Mouse (Mus musculus) intestine, embryonic 15.5 days (tissue): Measurements from ENCODE around the gene Alkbh7. TPM values are rescaled to one million over a fixed set of nuclear protein-coding genes. Genes with fewer than 3 reads are reported as not detected.

Experiments used
- ATAC-seq: fragments of 200-750 bp; cut with Nextera tagmentation; 2 replicates; pipeline ENCODE4 v1.8.0; 2017; ENCODE audit warnings: moderate TSS enrichment, moderate library complexity
- H3K27ac ChIP-seq: fragments of 300-500 bp; sonication (generic); 2 replicates; pipeline ENCODE4 v1.5.1; 2015; ENCODE audit warnings: mild to moderate bottlenecking, inconsistent platforms
- H3K27me3 ChIP-seq: fragments of 300-500 bp; sonication (generic); replicated peaks from 2 replicates; pipeline ENCODE4 v1.6.1; 2015; ENCODE audit warnings: inconsistent platforms
- H3K36me3 ChIP-seq: fragments of 300-500 bp; sonication (generic); 2 replicates; pipeline ENCODE4 v1.6.1; 2015; ENCODE audit warnings: inconsistent platforms
- H3K4me1 ChIP-seq: fragments of 300-500 bp; sonication (generic); replicated peaks from 2 replicates; pipeline ENCODE4 v1.6.1; 2015; ENCODE audit warnings: inconsistent platforms
- H3K4me2 ChIP-seq: fragments of 300-500 bp; sonication (generic); replicated peaks from 2 replicates; pipeline ENCODE4 v1.6.1; 2015; ENCODE audit warnings: mild to moderate bottlenecking, inconsistent platforms
- H3K4me3 ChIP-seq: fragments of 300-500 bp; sonication (generic); replicated peaks from 2 replicates; pipeline ENCODE4 v1.5.1; 2015; ENCODE audit warnings: inconsistent platforms
- H3K9ac ChIP-seq: fragments of 300-500 bp; sonication (generic); 2 replicates; pipeline ENCODE4 v1.6.1; 2015; ENCODE audit warnings: inconsistent platforms
- H3K9me3 ChIP-seq: fragments of 300-500 bp; sonication (generic); 2 replicates; pipeline ENCODE4 v1.6.1; 2016; ENCODE audit warnings: inconsistent platforms
- WGBS: fragments of 180-500 bp; shearing (Covaris S2); methylation state at CpG from one replicate; pipeline ENCODE4 v1.1.7; 2015; 5-methylcytosine and 5-hydroxymethylcytosine counted together
- polyA plus RNA-seq: library from polyadenylated mRNA; unstranded; fragments of >200 nt; fragmentation: Nextera tagmentation; extraction: Ambion mirVana; gene quantifications from 2 replicates; pipeline ENCODE4 v1.2.1, GENCODE M21; 2015

Alkbh7 gene
- polyA plus RNA-seq, 1 experiment from 2014 or later: 42.4 TPM

GRCm38 (mm10) chr17:56973956-56974707 is 23.0 kb upstream of the Alkbh7 start:
- Histone ChIP-seq H3K9ac (no peak overlapping the region), H3K36me3 (no peaks in the 10 kb centered on the region)
- WGBS: 64% methylated on average over 13 of the region's 14 CpGs

GRCm38 (mm10) chr17:56974708-56975240 is 22.4 kb upstream of the Alkbh7 start:
- H3K4me1 ChIP-seq: peaks cover 13% of the 10 kb centered on the region; the same call in 1 of the 2 replicates
- 61% methylated on average over 5 of the region's 5 CpGs for WGBS
- H3K4me2 ChIP-seq: no peak overlapping the region
- no peak overlapping the region; the same call in 1 of the 2 replicates for H3K27ac ChIP-seq
- no peaks in the 10 kb centered on the region for H3K36me3 ChIP-seq
- ATAC-seq: peak; percentile 52
- no peaks in the 10 kb centered on the region for H3K9me3 ChIP-seq
- no peak overlapping the region for H3K9ac ChIP-seq
- no peaks in the 10 kb centered on the region for H3K27me3 ChIP-seq
- H3K4me3 ChIP-seq: no peak overlapping the region

More at GRCm38 (mm10) chr17:56973956-56974707, 23.0 kb upstream of the Alkbh7 start:
- H3K27ac ChIP-seq: no peak overlapping the region; the same call in 1 of the 2 replicates
- H3K4me2 ChIP-seq: no peak overlapping the region
- no peaks in the 10 kb centered on the region for H3K9me3 ChIP-seq
- H3K27me3 ChIP-seq: no peaks in the 10 kb centered on the region
- H3K4me3 ChIP-seq: no peak overlapping the region
- ATAC-seq: peak; percentile 13
- H3K4me1 ChIP-seq: peaks cover 13% of the 10 kb centered on the region; the same call in 1 of the 2 replicates

GRCm38 (mm10) chr17:56975391-56975790 is 21.7 kb upstream of the Alkbh7 start:
- ATAC-seq: no peak

GRCm38 (mm10) chr17:56976531-56977390 is 20.4 kb upstream of the Alkbh7 start:
- Histone ChIP-seq H3K4me2 (no peak overlapping the region), H3K27ac (peak overlapping the region; percentile 41; the same call in 1 of the 2 replicates), H3K9ac (no peak overlapping the region), H3K9me3 (no peaks in the 10 kb centered on the region), H3K36me3 (no peaks in the 10 kb centered on the region), H3K4me1 (peaks cover 13% of the 10 kb centered on the region), H3K27me3 (no peaks in the 10 kb centered on the region), H3K4me3 (no peak overlapping the region)
- peak; percentile 24 for ATAC-seq
- 64% methylated on average over 8 of the region's 8 CpGs for WGBS

More at GRCm38 (mm10) chr17:56975391-56975790, 21.7 kb upstream of the Alkbh7 start:
- H3K9me3 ChIP-seq: no peaks in the 10 kb centered on the region
- no peak overlapping the region for H3K4me2 ChIP-seq
- no peak overlapping the region; the same call in 1 of the 2 replicates for H3K27ac ChIP-seq
- no peak overlapping the region for H3K4me3 ChIP-seq
- peaks cover 13% of the 10 kb centered on the region for H3K4me1 ChIP-seq
- no peaks in the 10 kb centered on the region for H3K36me3 ChIP-seq
- 62% methylated on average over 3 of the region's 3 CpGs for WGBS
- no peaks in the 10 kb centered on the region for H3K27me3 ChIP-seq
- H3K9ac ChIP-seq: no peak overlapping the region

GRCm38 (mm10) chr17:56979524-56979923 is 17.6 kb upstream of the Alkbh7 start:
- H3K4me3 ChIP-seq: no peak overlapping the region
- H3K36me3 ChIP-seq: no peaks in the 10 kb centered on the region
- H3K9ac ChIP-seq: no peak overlapping the region
- peak overlapping the region; percentile 37; the same call in 1 of the 2 replicates for H3K27ac ChIP-seq
- no peaks in the 10 kb centered on the region for H3K27me3 ChIP-seq
- 27% methylated on average over 5 of the region's 8 CpGs for WGBS
- peaks cover 12% of the 10 kb centered on the region for H3K4me1 ChIP-seq
- H3K9me3 ChIP-seq: no peaks in the 10 kb centered on the region
- peak; percentile 31; the same call in 1 of the 2 replicates for ATAC-seq
- H3K4me2 ChIP-seq: peak overlapping the region; percentile 18

- Histone ChIP-seq H3K4me3 (no peak overlapping the region), H3K27ac (peak overlapping the region; percentile 66; the same call in 1 of the 2 replicates), H3K4me1 (peaks cover 10% of the 10 kb centered on the region), H3K36me3 (no peaks in the 10 kb centered on the region), H3K4me2 (0 out of 2 replicates have a peak overlapping the region, but pooled peaks have one; percentile 14), H3K27me3 (no peaks in the 10 kb centered on the region), H3K9me3 (no peaks in the 10 kb centered on the region), H3K9ac (0 out of 2 replicates have a peak overlapping the region, but pooled peaks have one; percentile 13)
- peak; percentile 83 for ATAC-seq
- 57% methylated on average over 7 of the region's 7 CpGs for WGBS
Observed at GRCm38 (mm10) chr17:56981049-56981448, 16.1 kb upstream of the Alkbh7 start.

GRCm38 (mm10) chr17:56982013-56982412 is 15.1 kb upstream of the Alkbh7 start, which contains the start of gene Acer1:
Gene Acer1, minus strand, starts transcription at chr17:56982126.
- Histone ChIP-seq H3K27me3 (no peaks in the 10 kb centered on the region), H3K4me2 (0 out of 2 replicates have a peak within 1 kb of the TSS, but pooled peaks have one; percentile 14), H3K4me1 (peaks cover 4% of the 10 kb centered on the region; the same call in 1 of the 2 replicates), H3K27ac (peak within 1 kb of the TSS; percentile 66; the same call in 1 of the 2 replicates), H3K4me3 (no peak within 1 kb of the TSS), H3K9me3 (no peaks in the 10 kb centered on the region), H3K9ac (peak within 1 kb of the TSS; percentile 13; the same call in 1 of the 2 replicates), H3K36me3 (no peaks in the 10 kb centered on the region)
- 73% methylated on average over 5 of the region's 5 CpGs for whole genome bisulfite sequencing
- ATAC-seq: no peak

GRCm38 (mm10) chr17:56984886-56985285 is 12.3 kb upstream of the Alkbh7 start:
- Histone ChIP-seq H3K27ac (no peak overlapping the region), H3K9ac (no peak overlapping the region), H3K4me3 (no peak overlapping the region), H3K27me3 (no peaks in the 10 kb centered on the region), H3K36me3 (no peaks in the 10 kb centered on the region), H3K4me1 (peaks cover 2% of the 10 kb centered on the region; the same call in 1 of the 2 replicates), H3K9me3 (no peaks in the 10 kb centered on the region), H3K4me2 (no peak overlapping the region)
- 79% methylated on average over 9 of the region's 9 CpGs for WGBS
- ATAC-seq: no peak

GRCm38 (mm10) chr17:56985656-56986055 is 11.5 kb upstream of the Alkbh7 start:
- no peaks in the 10 kb centered on the region for H3K9me3 ChIP-seq
- H3K27me3 ChIP-seq: no peaks in the 10 kb centered on the region
- no peak overlapping the region for H3K9ac ChIP-seq
- no peaks in the 10 kb centered on the region for H3K36me3 ChIP-seq
- H3K4me1 ChIP-seq: peaks cover 2% of the 10 kb centered on the region; the same call in 1 of the 2 replicates
- ATAC-seq: no peak
- 72% methylated on average over 3 of the region's 3 CpGs for WGBS
- H3K4me2 ChIP-seq: no peak overlapping the region
- no peak overlapping the region for H3K27ac ChIP-seq
- no peak overlapping the region for H3K4me3 ChIP-seq

- Histone ChIP-seq H3K4me3 (no peak overlapping the region), H3K27me3 (no peaks in the 10 kb centered on the region), H3K4me2 (no peak overlapping the region), H3K9ac (no peak overlapping the region), H3K27ac (no peak overlapping the region), H3K9me3 (no peaks in the 10 kb centered on the region), H3K36me3 (no peaks in the 10 kb centered on the region), H3K4me1 (peaks cover 6% of the 10 kb centered on the region; the same call in 1 of the 2 replicates)
- WGBS: 86% methylated on average over 3 of the region's 3 CpGs
- no peak for ATAC-seq
Observed at GRCm38 (mm10) chr17:56986105-56986805, 10.9 kb upstream of the Alkbh7 start.

- peaks cover 9% of the 10 kb centered on the region; the same call in 1 of the 2 replicates for H3K4me1 ChIP-seq
- no peak overlapping the region for H3K27ac ChIP-seq
- no peak overlapping the region for H3K4me3 ChIP-seq
- peaks cover 9% of the 10 kb centered on the region for H3K36me3 ChIP-seq
- no peaks in the 10 kb centered on the region for H3K27me3 ChIP-seq
- no peak overlapping the region for H3K9ac ChIP-seq
- no peak for ATAC-seq
- no peaks in the 10 kb centered on the region for H3K9me3 ChIP-seq
- H3K4me2 ChIP-seq: no peak overlapping the region
- WGBS: 84% methylated on average over 7 of the region's 7 CpGs
Observed at GRCm38 (mm10) chr17:56988441-56988840, 8.7 kb upstream of the Alkbh7 start.
